Mouse (Mus musculus) liver, embryonic 14.5 days (tissue): ENCODE measurements around the gene Ikzf1. TPM values are rescaled to one million over a fixed set of nuclear protein-coding genes. Genes with fewer than 3 reads are reported as not detected.
A peak's percentile ranks its signal among the peaks of the same experiment; 100 is the strongest.

ENCODE experiments used
- ATAC-seq: fragments of 200-750 bp; cut with Nextera tagmentation; 2 replicates; pipeline ENCODE4 v1.8.0; 2017; ENCODE audit warnings: moderate number of reproducible peaks, mild to moderate bottlenecking, moderate library complexity; ENCODE audit not compliant: insufficient read depth
- DNase-seq, 3 experiments: peaks; one replicate each; pipeline ENCODE4 v3.0.0-alpha.2; 2012 to 2013; ENCODE audit warnings: low read depth in 3 of 3, low spot score in 3 of 3
- H3K27ac ChIP-seq: fragments of 300-500 bp; sonication (generic); 2 replicates; pipeline ENCODE4 v1.5.1; 2014; ENCODE audit warnings: moderate library complexity, mild to moderate bottlenecking, control low read depth, inconsistent platforms
- H3K27me3 ChIP-seq: fragments of 300-500 bp; sonication (generic); 2 replicates; pipeline ENCODE4 v1.6.1; 2014; ENCODE audit warnings: mild to moderate bottlenecking, low read length, moderate library complexity; ENCODE audit not compliant: control insufficient read depth, insufficient read depth
- H3K36me3 ChIP-seq: fragments of 300-500 bp; sonication (generic); replicated peaks from 2 replicates; pipeline ENCODE4 v1.6.1; 2014; ENCODE audit warnings: low read depth; ENCODE audit not compliant: control insufficient read depth, insufficient read depth
- H3K4me1 ChIP-seq, 2 experiments: fragments of 200-500 bp in 1 of 2; fragments of 300-500 bp in 1 of 2; sonication (generic) in 1 of 2; replicated peaks; 2 replicates each; pipeline ENCODE4 v1.6.1; 2012 to 2014; ENCODE audit warnings: antibody characterized with exemption in 1 of 2, inconsistent platforms in 1 of 2, low read length in 1 of 2; ENCODE audit not compliant: control insufficient read depth in 2 of 2, insufficient read depth in 2 of 2
- H3K4me2 ChIP-seq: fragments of 300-500 bp; sonication (generic); 2 replicates; pipeline ENCODE4 v1.6.1; 2014; ENCODE audit warnings: low read depth, mild to moderate bottlenecking, control low read depth, moderate library complexity
- H3K4me3 ChIP-seq, 2 experiments: fragments of 200-500 bp in 1 of 2; fragments of 300-500 bp in 1 of 2; sonication (generic) in 1 of 2; 2 replicates each; pipeline ENCODE4 v1.5.1; 2012 to 2014; ENCODE audit warnings: low read depth in 2 of 2, low read length in 2 of 2, mild to moderate bottlenecking in 2 of 2, control low read depth in 1 of 2, inconsistent platforms in 1 of 2, moderate library complexity in 1 of 2; ENCODE audit not compliant: insufficient read depth in 1 of 2
- H3K9ac ChIP-seq: fragments of 300-500 bp; sonication (generic); replicated peaks from 2 replicates; pipeline ENCODE4 v1.6.1; 2014; ENCODE audit warnings: mild to moderate bottlenecking, control low read depth, moderate library complexity
- H3K9me3 ChIP-seq: fragments of 300-500 bp; sonication (generic); 2 replicates; pipeline ENCODE4 v1.6.1; 2016; ENCODE audit warnings: low read length, mixed read lengths; ENCODE audit not compliant: control insufficient read depth
- CTCF ChIP-seq: IDR thresholded peaks from 2 replicates; pipeline ENCODE4 v1.5.1; 2016; ENCODE audit warnings: antibody characterized with exemption, low read depth, control low read depth
- EP300 ChIP-seq: IDR thresholded peaks from 2 replicates; pipeline ENCODE4 v1.6.1; 2016; ENCODE audit warnings: antibody characterized with exemption, low read depth
- WGBS: fragments of 180-500 bp; shearing (Covaris S2); extraction: QIAGEN DNeasy Blood & Tissue Kit; methylation state at CpG from one replicate; pipeline ENCODE4 v1.1.7; 2014; ENCODE audit not compliant: insufficient replicate concordance; 5-methylcytosine and 5-hydroxymethylcytosine counted together
- polyA plus RNA-seq, 2 experiments: library from polyadenylated mRNA; depleted of rRNA in 1 of 2; stranded (reverse) in 1 of 2; unstranded in 1 of 2; fragments of >200 nt; fragmentation: Nextera tagmentation in 1 of 2; extraction: Ambion mirVana in 1 of 2; gene quantifications; 2 replicates each; pipeline versions ENCODE4 v1.2.1 to v1.2.3; 2012 to 2014

Gene Ikzf1
- polyA plus RNA-seq, 2 experiments = 46.6 to 65.4 TPM

- H3K4me3 ChIP-seq = no peak overlapping the region
- H3K27ac ChIP-seq = no peak overlapping the region
- no peak overlapping the region for H3K4me2 ChIP-seq
- no peaks in the 10 kb centered on the region for H3K9me3 ChIP-seq
- no peak for TF ChIP-seq EP300
- TF ChIP-seq CTCF = no peak
- H3K36me3 ChIP-seq = no peaks in the 10 kb centered on the region
- no peak for ATAC-seq
- DNase-seq = no peak
- no peaks in the 10 kb centered on the region for H3K27me3 ChIP-seq
- peaks cover 4 to 11% of the 10 kb centered on the region in 2 experiments; a peak in 3 of 4 replicates for H3K4me1 ChIP-seq
- H3K9ac ChIP-seq = no peak overlapping the region
Measured at GRCm38 (mm10) chr11:11675063-11675462, 9.7 kb upstream of the Ikzf1 start.

- 70% methylated on average over 9 of the region's 9 CpGs for WGBS
- no peak overlapping the region for H3K4me3 ChIP-seq
- H3K36me3 ChIP-seq = no peaks in the 10 kb centered on the region
- H3K4me1 ChIP-seq = peaks cover 4 to 11% of the 10 kb centered on the region in 2 experiments; a peak in 3 of 4 replicates
- no peak overlapping the region for H3K9ac ChIP-seq
- no peak overlapping the region for H3K27ac ChIP-seq
- H3K9me3 ChIP-seq = no peaks in the 10 kb centered on the region
- no peak overlapping the region for H3K4me2 ChIP-seq
- no peaks in the 10 kb centered on the region for H3K27me3 ChIP-seq
- ATAC-seq = no peak
- TF ChIP-seq EP300 (no peak), CTCF (no peak)
- no peak for DNase-seq
Measured at GRCm38 (mm10) chr11:11676068-11676741, 8.6 kb upstream of the Ikzf1 start.

GRCm38 (mm10) chr11:11677165-11677564 is 7.6 kb upstream of the Ikzf1 start:
- 80% methylated on average over 7 of the region's 7 CpGs for WGBS
- ATAC-seq (no peak), DNase-seq (no peak)
- Histone ChIP-seq H3K4me3 (no peak overlapping the region), H3K4me1 (peaks cover 4 to 11% of the 10 kb centered on the region in 2 experiments; a peak in 3 of 4 replicates), H3K27me3 (no peaks in the 10 kb centered on the region), H3K9ac (no peak overlapping the region), H3K27ac (no peak overlapping the region), H3K36me3 (no peaks in the 10 kb centered on the region), H3K9me3 (no peaks in the 10 kb centered on the region), H3K4me2 (no peak overlapping the region)
- TF ChIP-seq CTCF (no peak), EP300 (no peak)

- 17% methylated on average over 6 of the region's 6 CpGs for WGBS
- TF ChIP-seq CTCF (no peak), EP300 (no peak)
- Histone ChIP-seq H3K9me3 (no peaks in the 10 kb centered on the region), H3K9ac (peak overlapping the region; percentile 43), H3K4me3 (no peak overlapping the region), H3K36me3 (no peaks in the 10 kb centered on the region), H3K27ac (no peak overlapping the region), H3K4me1 (peaks cover 6 to 12% of the 10 kb centered on the region in 2 experiments), H3K4me2 (peak overlapping the region; percentile 37), H3K27me3 (no peaks in the 10 kb centered on the region)
- ATAC-seq (peak; percentile 24; the same call in 1 of the 2 replicates), DNase-seq (no peak)
Measured at GRCm38 (mm10) chr11:11678972-11679371, 5.8 kb upstream of the Ikzf1 start.

GRCm38 (mm10) chr11:11684056-11684929 is 510 bp upstream of the Ikzf1 start:
- Histone ChIP-seq H3K27me3 (peaks cover 2% of the 10 kb centered on the region), H3K36me3 (no peaks in the 10 kb centered on the region), H3K4me2 (peak overlapping the region; percentile 94), H3K4me3 (peak overlapping the region; percentile 86 to 87; a peak in 2 of 4 replicates), H3K27ac (peak overlapping the region; percentile 72), H3K9ac (peak overlapping the region; percentile 97), H3K9me3 (no peaks in the 10 kb centered on the region), H3K4me1 (peaks cover 16 to 21% of the 10 kb centered on the region in 2 experiments)
- ATAC-seq (no peak), DNase-seq (no peak)
- TF ChIP-seq EP300 (no peak; the same call in 1 of the 2 replicates), CTCF (no peak)
- 46% methylated on average over 9 of the region's 9 CpGs for WGBS
